Mouse (Mus musculus) liver, adult (tissue): ENCODE data around the gene Olfr1280.

Experiments
- GATA4 ChIP-seq: IDR thresholded peaks from 2 replicates; pipeline ENCODE4 v1.6.1; 2014; ENCODE audit warnings: mild to moderate bottlenecking, low read length; ENCODE audit not compliant: insufficient replicate concordance

The Olfr1280 gene

DNA sequence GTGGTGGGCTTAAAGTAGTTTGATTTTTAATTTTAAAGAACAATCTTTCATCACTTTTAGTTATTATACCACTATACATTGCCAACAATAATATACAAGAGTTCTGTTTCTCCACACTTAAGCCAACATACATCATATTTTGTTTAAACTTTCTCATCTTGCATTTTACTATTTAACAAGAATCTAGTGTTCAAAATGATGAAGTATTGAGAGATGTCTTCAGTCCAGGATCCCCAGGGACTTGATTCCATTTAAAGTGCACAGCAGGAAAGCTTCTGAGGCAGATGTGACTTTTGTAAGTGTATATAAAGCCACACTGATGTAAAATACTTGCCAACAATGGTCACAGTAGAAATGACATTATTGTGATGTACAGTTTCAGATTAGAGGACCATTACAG is at the start of gene Olfr1280:
Olfr1280 (plus strand) TSS at position 301 of the 400 bp plus-strand sequence.
- no peak for TF ChIP-seq GATA4

DNA sequence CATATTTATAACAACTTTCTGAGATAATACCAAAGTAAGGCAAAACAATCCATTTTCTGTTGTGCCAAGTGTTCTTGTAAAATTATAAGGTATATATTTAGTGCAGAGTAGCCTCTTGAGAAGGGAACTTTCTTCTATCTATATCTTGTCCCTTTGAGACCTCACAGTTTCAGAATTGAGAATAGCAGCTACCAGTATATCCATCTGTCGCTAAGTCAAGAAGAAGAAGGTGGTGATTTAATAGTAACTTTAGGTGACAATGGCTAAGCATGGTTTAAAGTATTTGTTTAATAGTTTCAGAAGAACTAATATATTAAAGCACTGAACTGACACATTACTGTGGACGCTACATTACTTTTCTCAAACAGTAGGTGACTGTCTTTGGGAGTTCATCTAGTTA is 39.8 kb upstream of the Olfr1280 start, which contains the start of gene Olfr1277:
Olfr1277 (minus strand) TSS at position 101 of the 400 bp plus-strand sequence.
- TF ChIP-seq GATA4: no peak

DNA sequence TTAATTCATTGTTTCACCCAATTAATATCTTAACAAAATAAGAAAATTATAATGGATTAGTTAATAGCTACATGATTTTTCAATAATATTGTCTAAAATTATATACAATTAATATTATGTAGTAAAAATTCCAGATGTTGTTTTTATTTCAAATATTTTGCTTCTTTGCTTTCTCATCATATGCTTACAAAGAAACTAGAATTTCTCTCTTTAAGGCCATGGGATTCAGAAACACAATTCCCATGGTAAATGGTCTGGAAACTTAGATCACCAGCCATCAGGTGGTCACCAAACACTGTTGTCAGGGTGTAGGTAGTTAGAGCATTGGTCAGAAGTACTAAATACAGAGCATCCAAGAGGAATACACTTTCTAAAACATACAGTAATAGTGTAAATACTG is 24.0 kb upstream of the Olfr1280 start, which contains the start of gene Olfr1278:
Olfr1278 (plus strand) TSS at position 301 of the 400 bp plus-strand sequence.
- no peak for TF ChIP-seq GATA4

DNA sequence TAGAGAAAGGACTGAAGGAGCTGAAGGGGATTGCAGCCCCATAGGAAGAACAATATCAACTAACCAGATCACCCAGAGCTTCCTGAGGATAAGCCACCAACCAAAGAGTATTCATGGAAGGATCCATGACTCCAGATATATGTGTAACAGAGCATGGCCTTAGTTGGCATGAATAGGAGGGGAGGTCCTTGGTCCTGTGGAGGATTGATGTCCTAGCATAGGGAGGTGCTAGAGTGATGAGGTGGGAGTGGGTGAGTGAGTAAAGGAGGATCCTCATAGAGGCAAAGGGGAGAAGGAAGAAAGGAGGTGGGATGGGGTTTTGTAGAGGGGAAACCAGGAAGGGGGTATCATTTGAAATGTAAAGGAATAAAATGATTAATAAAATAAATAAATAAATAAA is 15.3 kb upstream of the Olfr1280 start:
- TF ChIP-seq GATA4: no peak

DNA sequence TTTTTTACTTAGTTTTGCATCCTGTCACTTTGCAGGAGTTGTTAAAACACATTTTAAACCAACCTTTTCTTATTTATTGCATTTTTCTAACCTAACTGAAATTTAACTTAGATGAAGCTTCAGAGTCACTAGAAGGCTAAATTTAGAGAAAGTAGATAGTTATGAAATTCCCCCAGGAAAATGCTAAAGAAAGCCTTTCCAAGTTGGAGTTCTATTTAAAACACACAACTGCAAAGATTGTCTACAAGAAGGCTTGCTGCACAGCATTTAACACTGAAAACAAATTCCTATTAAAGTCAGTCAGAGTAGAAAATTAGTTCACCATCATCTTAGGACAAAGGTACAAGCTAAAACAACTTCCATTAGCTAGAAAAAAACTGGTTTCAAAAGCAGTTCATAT is 13.4 kb upstream of the Olfr1280 start, which contains the start of gene Olfr1279:
Olfr1279 (plus strand) TSS at position 262 of the 400 bp plus-strand sequence.
- no peak for TF ChIP-seq GATA4

DNA sequence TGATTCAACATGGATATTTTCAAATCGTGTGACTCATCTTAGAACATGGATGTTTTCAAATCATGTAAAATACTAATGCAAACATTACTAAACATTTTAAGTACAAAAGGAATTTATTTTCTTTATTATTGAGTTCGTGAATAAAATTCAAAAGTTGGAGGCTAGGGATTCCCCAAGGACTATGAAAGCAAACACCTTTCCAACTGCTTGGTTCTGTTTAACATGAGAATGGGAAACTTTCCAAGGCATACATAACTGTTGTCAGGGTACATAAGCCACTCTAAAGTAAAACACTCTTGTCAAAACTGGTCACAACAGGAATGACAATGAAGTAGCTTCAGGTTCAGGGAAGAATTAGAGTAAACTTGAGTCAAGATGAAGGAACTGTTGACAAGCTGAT is 12.4 kb downstream of the Olfr1280 start, which contains the start of gene Olfr1281:
Olfr1281 (plus strand) TSS at position 301 of the 400 bp plus-strand sequence.
- no peak for TF ChIP-seq GATA4

DNA sequence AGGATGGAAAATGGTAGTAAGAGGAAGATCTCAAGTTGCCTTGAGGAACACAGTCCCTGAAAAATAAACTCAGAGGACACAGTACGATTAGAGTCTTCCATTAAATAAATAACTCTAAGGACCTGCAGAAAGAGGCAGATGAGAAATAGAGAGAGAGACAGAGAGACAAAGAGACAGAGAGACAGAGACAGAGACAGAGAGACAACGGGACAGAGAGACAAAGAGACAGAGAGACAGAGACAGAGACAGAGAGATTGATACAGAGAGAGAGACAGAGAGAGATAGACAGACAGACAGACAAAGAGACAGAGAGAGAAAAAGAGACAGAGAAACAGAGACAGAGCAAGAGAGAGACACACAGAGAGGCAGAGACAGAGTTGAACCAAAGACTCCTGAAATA is 22.2 kb downstream of the Olfr1280 start, which contains the start of gene Olfr1282:
Olfr1282 (minus strand) TSS at position 101 of the 400 bp plus-strand sequence.
- no peak for TF ChIP-seq GATA4

DNA sequence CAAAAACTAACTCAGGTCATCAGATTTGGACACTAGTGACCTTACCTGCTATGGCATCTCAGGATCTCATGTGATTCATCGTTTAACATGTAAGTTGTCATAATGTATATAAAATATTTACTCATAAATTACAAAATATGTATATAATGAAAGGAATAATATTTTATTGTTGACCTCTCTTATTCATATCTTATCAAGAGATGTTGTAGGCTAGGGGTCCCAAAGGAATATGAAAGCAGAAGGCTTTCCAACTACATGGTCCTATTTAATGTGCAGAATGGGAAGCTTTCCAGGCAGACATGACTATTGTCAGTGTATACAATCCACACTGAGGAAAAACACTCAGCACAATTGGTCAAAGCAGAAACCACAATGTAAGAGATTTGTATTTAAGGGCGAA is 52.7 kb downstream of the Olfr1280 start, which contains the start of gene Olfr1283:
Olfr1283 (plus strand) TSS at position 301 of the 400 bp plus-strand sequence.
- TF ChIP-seq GATA4: no peak

DNA sequence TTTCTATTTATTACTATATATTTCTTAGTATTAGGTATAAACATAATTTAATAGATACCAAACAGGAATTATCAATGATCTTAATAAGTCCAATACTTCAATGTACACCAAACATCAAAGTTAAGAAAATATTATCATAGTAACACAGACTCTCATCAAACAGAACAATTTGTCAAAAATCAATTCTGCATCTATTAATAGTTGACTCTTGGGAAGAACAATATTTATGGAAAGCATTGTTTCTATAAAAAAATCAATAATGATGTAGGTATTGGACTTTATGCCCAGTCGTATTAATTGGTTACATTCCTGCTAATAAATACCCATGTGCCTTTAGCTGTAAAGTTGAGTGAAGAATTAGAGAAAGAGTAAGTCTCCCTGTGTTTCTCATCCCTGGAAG is 61.4 kb downstream of the Olfr1280 start, which contains the start of gene Olfr1284:
Olfr1284 (plus strand) TSS at position 301 of the 400 bp plus-strand sequence.
- no peak for TF ChIP-seq GATA4
